Mouse (Mus musculus) brain, embryonic 14.5 days (tissue): ENCODE measurements around the gene C1qtnf9. TPM values are rescaled to one million over a fixed set of nuclear protein-coding genes. Genes with fewer than 3 reads are reported as not detected.

ENCODE experiments used
- DNase-seq: peaks from one replicate; pipeline ENCODE4 v3.0.0-alpha.2; 2011; ENCODE audit warnings: low read depth
- CTCF ChIP-seq: fragments of 200-500 bp; IDR thresholded peaks from 2 replicates; pipeline ENCODE4 v1.5.1; 2012; ENCODE audit warnings: inconsistent platforms, mild to moderate bottlenecking, moderate library complexity, borderline replicate concordance; ENCODE audit not compliant: insufficient read depth, insufficient read length; ENCODE audit errors: extremely low read depth
- POLR2A ChIP-seq: fragments of 200-500 bp; IDR thresholded peaks from 2 replicates; pipeline ENCODE4 v1.6.1; 2012; ENCODE audit warnings: mild to moderate bottlenecking, inconsistent platforms, borderline replicate concordance; ENCODE audit not compliant: poor library complexity, insufficient read depth, insufficient read length, severe bottlenecking; ENCODE audit errors: extremely low read depth
- polyA plus RNA-seq: library from polyadenylated mRNA; depleted of rRNA; stranded (reverse); fragments of >200 nt; gene quantifications from 2 replicates; pipeline ENCODE4 v1.2.3, GENCODE M21; 2012; rRNA removed

Gene C1qtnf9
- polyA plus RNA-seq, 1 experiment: 0.33 TPM

- no peak for TF ChIP-seq POLR2A
- TF ChIP-seq CTCF: no peak
- no peak for DNase-seq
Observed at GRCm38 (mm10) chr14:60805871-60806270, 37.9 kb downstream of the C1qtnf9 start.

GRCm38 (mm10) chr14:60806891-60807344, 39.0 kb downstream of the C1qtnf9 start:
- DNase-seq: peak; percentile 12
- TF ChIP-seq POLR2A (no peak), CTCF (no peak)

- DNase-seq: no peak
- TF ChIP-seq CTCF: no peak
- no peak for TF ChIP-seq POLR2A
Observed at GRCm38 (mm10) chr14:60809881-60810280, 41.9 kb downstream of the C1qtnf9 start.

GRCm38 (mm10) chr14:60811547-60811946, 43.6 kb downstream of the C1qtnf9 start:
- no peak for TF ChIP-seq CTCF
- no peak for TF ChIP-seq POLR2A
- no peak for DNase-seq

DNA sequence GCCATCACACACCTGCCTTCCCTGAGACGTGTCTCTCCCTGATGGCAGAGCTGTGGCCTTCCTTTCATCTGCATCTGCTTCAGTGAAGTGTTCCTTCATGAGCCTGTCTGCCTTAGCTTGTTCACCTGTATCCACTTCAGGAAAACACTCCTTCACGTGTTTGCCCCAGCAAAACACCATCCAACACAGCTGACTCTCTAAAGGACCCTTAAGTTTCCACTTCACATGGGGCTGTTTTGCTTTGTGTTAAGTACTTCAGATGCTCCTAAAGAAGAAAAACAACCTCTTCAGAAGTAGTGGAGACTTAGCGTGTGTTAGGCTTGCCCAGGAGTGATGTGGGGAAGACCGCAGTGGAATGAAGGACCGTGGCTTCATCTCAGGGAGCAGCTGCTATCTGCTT, 47.2 kb downstream of the C1qtnf9 start:
- no peak for TF ChIP-seq CTCF
- no peak for TF ChIP-seq POLR2A
- DNase-seq: peak; percentile 7

- DNase-seq: no peak
- TF ChIP-seq CTCF (no peak), POLR2A (no peak)
Observed at GRCm38 (mm10) chr14:60818045-60818444, 50.1 kb downstream of the C1qtnf9 start.

DNA sequence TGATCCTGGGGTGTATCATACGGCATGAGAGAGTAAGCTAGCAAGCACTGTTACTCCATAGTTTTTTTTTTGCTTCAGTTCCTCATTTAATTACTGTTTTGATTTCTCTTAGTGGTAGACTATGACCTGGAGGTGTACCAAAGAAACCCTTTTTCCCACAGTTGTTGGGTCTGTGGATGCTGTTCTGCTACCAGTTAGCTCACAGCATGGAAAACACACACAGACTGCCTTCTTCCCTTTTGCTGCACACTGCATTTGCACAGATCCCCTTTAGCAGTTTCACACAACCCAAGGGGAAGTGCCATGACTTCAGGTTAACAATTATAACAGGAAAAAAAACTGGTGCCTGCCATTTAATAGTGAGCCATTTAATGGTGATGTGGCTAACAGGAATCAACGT, 62.2 kb downstream of the C1qtnf9 start:
- no peak for DNase-seq
- TF ChIP-seq POLR2A: no peak
- no peak for TF ChIP-seq CTCF

Other genes with a start within 250 kb of the C1qtnf9 start
- gene Spata13, start 134.1 kb upstream of the C1qtnf9 start, polyA plus RNA-seq: 17.0 and 22.1 TPM in 2 replicates
- 13.0 and 13.6 TPM in 2 replicates for gene Mipep, start 16.4 kb downstream of the C1qtnf9 start, polyA plus RNA-seq